Mouse (Mus musculus) cerebellum, adult 18-20 months (tissue): ENCODE data around the gene Gstp2.
A peak's percentile ranks its signal among the peaks of the same experiment; 100 is the strongest.
"Not testable (repeated sequence)": the region's sequence is repeated elsewhere in the genome, so short reads cannot be mapped to it uniquely, and the experiment has no call there.

Experiments
- DNase-seq, 2 experiments: peaks; one replicate each; pipeline ENCODE4 v3.0.0; 2021

Gstp2 gene

GRCm38 (mm10) chr19:4047859-4048258 lies 2.0 kb upstream of the Gstp2 start:
- peak; percentile 86 to 90 for DNase-seq

- no peak for DNase-seq
Observed at GRCm38 (mm10) chr19:4046866-4047254, 1.0 kb upstream of the Gstp2 start.

GRCm38 (mm10) chr19:4044109-4044508 lies 1.7 kb downstream of the Gstp2 start:
- not testable (repeated sequence) for DNase-seq

- DNase-seq: no peak
Observed at GRCm38 (mm10) chr19:4042124-4042523, 3.7 kb downstream of the Gstp2 start.

GRCm38 (mm10) chr19:4041500-4041899 lies 4.3 kb downstream of the Gstp2 start:
- not testable (repeated sequence) for DNase-seq

- DNase-seq: not testable (repeated sequence)
Observed at GRCm38 (mm10) chr19:4040941-4041340, 4.9 kb downstream of the Gstp2 start.

GRCm38 (mm10) chr19:4037788-4038232 lies 8.0 kb downstream of the Gstp2 start, which contains the start of gene Gstp1:
Gene Gstp1 (minus strand): TSS chr19:4037985.
- DNase-seq: peak; percentile 82 to 86

- not testable (repeated sequence) for DNase-seq
Observed at GRCm38 (mm10) chr19:4037154-4037787, 8.6 kb downstream of the Gstp2 start.

- DNase-seq: no peak
Observed at GRCm38 (mm10) chr19:4036327-4037045, 9.3 kb downstream of the Gstp2 start.

GRCm38 (mm10) chr19:4033742-4034141 lies 12.1 kb downstream of the Gstp2 start:
- DNase-seq: no peak

- DNase-seq: no peak
Observed at GRCm38 (mm10) chr19:4033298-4033697, 12.5 kb downstream of the Gstp2 start.

GRCm38 (mm10) chr19:4032668-4033067 lies 13.2 kb downstream of the Gstp2 start:
- DNase-seq: no peak

- DNase-seq: no peak
Observed at GRCm38 (mm10) chr19:4027576-4027975, 18.2 kb downstream of the Gstp2 start.

GRCm38 (mm10) chr19:4023185-4023584 lies 22.6 kb downstream of the Gstp2 start:
- no peak for DNase-seq

- peak; percentile 85 to 90 for DNase-seq
Observed at GRCm38 (mm10) chr19:4018743-4019583, 26.9 kb downstream of the Gstp2 start.

GRCm38 (mm10) chr19:4017921-4018587 lies 27.8 kb downstream of the Gstp2 start:
- no peak for DNase-seq

- no peak for DNase-seq
Observed at GRCm38 (mm10) chr19:4015635-4016034, 30.2 kb downstream of the Gstp2 start.

- no peak for DNase-seq
Observed at GRCm38 (mm10) chr19:4014802-4015201, 31.0 kb downstream of the Gstp2 start.

GRCm38 (mm10) chr19:4013066-4013465 lies 32.8 kb downstream of the Gstp2 start:
- DNase-seq: no peak

- peak; percentile 94 to 99 for DNase-seq
Observed at GRCm38 (mm10) chr19:4012432-4013022, 33.3 kb downstream of the Gstp2 start, which contains the start of gene Ndufv1. Gene Ndufv1 (minus strand): TSS chr19:4012806.

GRCm38 (mm10) chr19:4011086-4011485 lies 34.7 kb downstream of the Gstp2 start:
- no peak for DNase-seq

- no peak for DNase-seq
Observed at GRCm38 (mm10) chr19:4005971-4006370, 39.9 kb downstream of the Gstp2 start.
